Mouse (Mus musculus): ENCODE results near the gene Fam189a1. TPM values are rescaled to one million over a fixed set of nuclear protein-coding genes. Genes with fewer than 3 reads are reported as not detected.

Fam189a1 gene
- polyA plus RNA-seq, 1 experiment: not detected

DNA sequence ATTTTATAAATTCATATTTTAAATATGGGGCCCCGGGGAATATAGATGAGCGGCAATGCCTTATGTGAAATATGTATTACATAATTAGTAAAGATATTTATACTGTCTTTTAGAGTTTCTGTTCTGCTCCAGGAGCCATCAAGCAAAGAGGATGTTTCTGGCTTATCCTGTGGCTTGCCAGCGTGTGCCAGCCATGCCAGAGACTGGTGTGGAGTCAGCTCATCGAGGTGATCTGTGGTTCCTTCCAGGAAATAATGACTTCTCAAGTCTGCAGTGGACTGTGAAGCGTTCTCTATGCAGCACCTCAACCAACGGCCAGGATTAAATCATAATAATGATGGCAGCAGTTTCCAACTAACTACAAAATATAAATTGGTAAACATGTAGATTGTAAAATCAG, 125.2 kb downstream of the Fam189a1 start:
- Histone ChIP-seq H3K4me3 (ENCODE audit: insufficient read depth, low read depth, low read length) (no peak overlapping the region), H3K4me1 (ENCODE audit: control insufficient read depth, insufficient read depth, insufficient read length, low read length) (no peaks in the 10 kb centered on the region), H3K27ac (replicated peaks; ENCODE audit: low read depth, low read length) (no peak overlapping the region)

DNA sequence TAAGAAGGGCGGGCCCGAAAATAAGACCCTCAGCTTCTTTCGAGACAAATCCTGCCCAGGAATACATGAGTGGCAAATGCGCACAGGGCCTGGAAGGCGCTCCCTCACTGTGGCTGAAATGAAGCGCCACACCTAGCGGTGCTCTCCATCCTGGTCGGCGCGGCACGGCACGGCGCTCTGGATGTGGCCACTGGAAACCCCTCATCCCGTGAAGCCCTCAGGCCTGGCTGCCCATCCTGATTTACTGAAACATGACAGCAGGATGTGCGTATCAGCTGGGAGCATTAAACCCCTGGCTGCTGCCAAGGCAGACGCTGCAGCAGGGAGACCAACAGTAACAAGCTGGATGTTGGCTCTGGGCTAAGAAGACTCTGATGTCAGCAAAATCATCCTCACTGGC, 126.4 kb downstream of the Fam189a1 start:
- Histone ChIP-seq H3K4me1 (ENCODE audit: control insufficient read depth, insufficient read depth, insufficient read length, low read length) (no peaks in the 10 kb centered on the region), H3K27ac (replicated peaks; ENCODE audit: low read depth, low read length) (no peak overlapping the region), H3K4me3 (ENCODE audit: insufficient read depth, low read depth, low read length) (no peak overlapping the region)

DNA sequence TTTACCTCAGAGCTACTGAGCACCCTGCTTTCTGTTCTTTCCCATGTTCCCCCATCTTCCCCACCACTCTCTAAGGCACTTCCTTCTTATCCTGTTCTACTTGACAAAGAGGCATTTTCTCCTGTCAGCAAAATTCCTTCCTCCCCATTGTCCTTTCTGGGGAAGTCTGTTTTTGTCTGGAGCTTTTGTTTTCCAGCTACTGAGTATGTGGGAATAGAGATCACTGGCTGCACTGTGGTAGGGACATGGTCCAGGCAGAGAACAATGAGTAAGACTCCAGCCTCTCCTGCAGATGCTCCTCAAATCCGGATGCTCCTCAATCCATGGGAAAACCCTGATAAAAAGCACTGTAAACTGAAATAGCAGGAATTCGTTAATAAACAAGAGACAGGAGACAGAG, 135.1 kb downstream of the Fam189a1 start:
- Histone ChIP-seq H3K4me1 (ENCODE audit: control insufficient read depth, insufficient read depth, insufficient read length, low read length) (no peaks in the 10 kb centered on the region), H3K27ac (replicated peaks; ENCODE audit: low read depth, low read length) (no peak overlapping the region), H3K4me3 (ENCODE audit: insufficient read depth, low read depth, low read length) (no peak overlapping the region)

DNA sequence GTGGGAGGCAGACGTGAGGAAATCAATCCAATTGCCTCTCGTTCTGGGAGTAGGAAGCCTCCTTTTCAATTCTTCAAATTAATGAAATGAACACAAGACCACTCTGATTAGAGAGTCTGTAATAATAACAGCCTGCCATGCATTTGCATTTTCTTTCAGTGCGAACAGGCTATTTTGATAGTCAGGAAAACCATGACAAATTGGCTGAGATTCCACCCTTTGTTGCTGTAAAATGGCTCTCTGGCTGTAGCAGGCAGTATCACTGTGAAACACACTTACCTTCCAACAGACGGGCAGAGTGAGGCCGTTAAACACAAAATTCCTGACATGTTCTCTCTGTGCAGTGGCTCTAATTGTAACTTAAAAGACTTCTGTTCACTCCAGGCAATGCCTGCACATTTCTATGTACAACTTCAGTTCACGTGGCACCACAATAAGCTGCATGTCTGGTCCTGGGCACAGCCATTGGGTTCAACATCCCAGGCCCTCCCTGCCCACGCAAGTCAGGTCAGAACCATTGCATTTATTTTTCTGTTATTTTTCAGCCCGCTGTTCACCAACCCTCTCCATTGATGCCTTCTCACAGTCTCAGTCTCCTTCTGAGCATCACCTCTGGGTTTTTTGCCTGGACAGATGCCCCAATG, 138.2 kb downstream of the Fam189a1 start:
- H3K4me3 ChIP-seq (ENCODE audit: insufficient read depth, low read depth, low read length): no peak overlapping the region
- no peaks in the 10 kb centered on the region for H3K4me1 ChIP-seq (ENCODE audit: control insufficient read depth, insufficient read depth, insufficient read length, low read length)
- H3K27ac ChIP-seq (replicated peaks; ENCODE audit: low read depth, low read length): no peak overlapping the region

DNA sequence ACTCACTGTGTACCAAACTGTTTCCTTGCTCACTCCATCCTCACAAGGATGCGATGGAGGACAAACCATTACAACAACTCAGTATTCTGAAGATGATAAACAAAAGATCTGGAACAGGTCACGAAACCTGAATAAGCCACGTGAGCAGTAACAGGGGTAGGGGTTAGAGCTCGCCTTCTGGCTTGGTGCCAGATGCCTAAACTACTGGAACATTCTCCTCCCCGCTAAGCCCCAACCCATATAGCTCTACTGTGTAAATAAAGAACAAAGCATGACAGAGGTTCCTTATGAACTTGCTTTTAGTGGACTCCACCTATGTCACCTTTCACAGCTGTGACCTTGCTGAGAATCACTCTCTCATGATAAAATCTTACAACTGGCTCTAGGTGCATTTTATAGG, 139.0 kb downstream of the Fam189a1 start:
- Histone ChIP-seq H3K4me1 (ENCODE audit: control insufficient read depth, insufficient read depth, insufficient read length, low read length) (no peaks in the 10 kb centered on the region), H3K4me3 (ENCODE audit: insufficient read depth, low read depth, low read length) (no peak overlapping the region), H3K27ac (replicated peaks; ENCODE audit: low read depth, low read length) (no peak overlapping the region)

- H3K27ac ChIP-seq (replicated peaks; ENCODE audit: low read depth, low read length): no peak overlapping the region
- H3K4me1 ChIP-seq (ENCODE audit: control insufficient read depth, insufficient read depth, insufficient read length, low read length): no peaks in the 10 kb centered on the region
- H3K4me3 ChIP-seq (ENCODE audit: insufficient read depth, low read depth, low read length): no peak overlapping the region
Observed at GRCm38 (mm10) chr7:65011133-65011532, 145.2 kb downstream of the Fam189a1 start.

DNA sequence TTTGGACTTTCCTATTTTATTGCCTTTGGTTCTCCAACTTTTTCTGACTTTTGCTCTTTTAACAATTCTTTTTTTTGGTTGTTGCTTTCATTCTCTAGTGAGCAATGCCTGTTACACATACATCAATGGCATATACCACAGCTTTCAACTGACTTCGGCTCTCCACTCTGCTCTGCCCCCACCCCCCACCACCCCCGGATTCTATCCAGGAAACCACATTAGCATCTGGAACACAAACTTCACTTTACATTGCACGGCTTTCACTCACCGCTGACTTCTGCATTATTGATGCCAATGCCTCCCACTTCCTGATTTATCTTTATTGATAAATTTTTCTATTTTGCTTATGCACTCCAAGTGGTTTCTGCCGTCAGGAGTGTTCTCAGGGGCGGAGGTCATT, 146.1 kb downstream of the Fam189a1 start:
- H3K27ac ChIP-seq (replicated peaks; ENCODE audit: low read depth, low read length): no peak overlapping the region
- H3K4me1 ChIP-seq (ENCODE audit: control insufficient read depth, insufficient read depth, insufficient read length, low read length): no peaks in the 10 kb centered on the region
- no peak overlapping the region for H3K4me3 ChIP-seq (ENCODE audit: insufficient read depth, low read depth, low read length)

- H3K27ac ChIP-seq (replicated peaks; ENCODE audit: low read depth, low read length): no peak overlapping the region
- H3K4me3 ChIP-seq (ENCODE audit: insufficient read depth, low read depth, low read length): no peak overlapping the region
- H3K4me1 ChIP-seq (ENCODE audit: control insufficient read depth, insufficient read depth, insufficient read length, low read length): no peaks in the 10 kb centered on the region
Observed at GRCm38 (mm10) chr7:65005731-65006130, 150.6 kb downstream of the Fam189a1 start.

DNA sequence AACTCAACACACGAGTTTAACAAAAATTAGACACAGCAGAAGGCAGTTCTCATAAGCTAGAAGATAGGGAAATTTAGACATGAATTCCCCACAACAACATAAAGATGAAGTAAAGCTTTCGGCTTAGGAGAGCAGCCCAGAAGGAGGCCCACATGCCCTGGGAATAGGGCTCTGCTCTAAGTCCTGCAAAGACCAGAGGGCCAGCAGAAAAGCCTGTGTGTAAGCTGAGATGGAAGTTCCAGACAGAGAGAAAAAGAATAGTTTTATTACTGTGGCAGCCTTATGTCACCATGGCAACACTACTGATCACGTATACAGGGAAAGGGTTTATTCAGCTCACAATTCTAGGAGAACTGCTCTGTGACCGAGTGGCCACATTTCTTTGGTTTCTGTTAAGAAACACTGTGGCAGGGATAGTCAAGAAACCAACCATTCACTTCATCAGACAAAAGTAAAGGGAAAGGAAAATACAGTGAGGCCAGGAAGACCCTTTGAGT, 156.6 kb downstream of the Fam189a1 start:
- H3K4me1 ChIP-seq (ENCODE audit: control insufficient read depth, insufficient read depth, insufficient read length, low read length): no peaks in the 10 kb centered on the region
- no peak overlapping the region for H3K4me3 ChIP-seq (ENCODE audit: insufficient read depth, low read depth, low read length)
- H3K27ac ChIP-seq (replicated peaks; ENCODE audit: low read depth, low read length): no peak overlapping the region

GRCm38 (mm10) chr7:64997743-64998142, 158.6 kb downstream of the Fam189a1 start:
- Histone ChIP-seq H3K4me1 (ENCODE audit: control insufficient read depth, insufficient read depth, insufficient read length, low read length) (no peaks in the 10 kb centered on the region), H3K27ac (replicated peaks; ENCODE audit: low read depth, low read length) (no peak overlapping the region), H3K4me3 (ENCODE audit: insufficient read depth, low read depth, low read length) (no peak overlapping the region)

- Histone ChIP-seq H3K4me3 (ENCODE audit: insufficient read depth, low read depth, low read length) (no peak overlapping the region), H3K4me1 (ENCODE audit: control insufficient read depth, insufficient read depth, insufficient read length, low read length) (no peaks in the 10 kb centered on the region), H3K27ac (replicated peaks; ENCODE audit: low read depth, low read length) (no peak overlapping the region)
Observed at GRCm38 (mm10) chr7:64995946-64996444, 160.4 kb downstream of the Fam189a1 start.

- no peaks in the 10 kb centered on the region for H3K4me1 ChIP-seq (ENCODE audit: control insufficient read depth, insufficient read depth, insufficient read length, low read length)
- H3K4me3 ChIP-seq (ENCODE audit: insufficient read depth, low read depth, low read length): no peak overlapping the region
Observed at GRCm38 (mm10) chr7:64989406-64989805, 167.0 kb downstream of the Fam189a1 start.

DNA sequence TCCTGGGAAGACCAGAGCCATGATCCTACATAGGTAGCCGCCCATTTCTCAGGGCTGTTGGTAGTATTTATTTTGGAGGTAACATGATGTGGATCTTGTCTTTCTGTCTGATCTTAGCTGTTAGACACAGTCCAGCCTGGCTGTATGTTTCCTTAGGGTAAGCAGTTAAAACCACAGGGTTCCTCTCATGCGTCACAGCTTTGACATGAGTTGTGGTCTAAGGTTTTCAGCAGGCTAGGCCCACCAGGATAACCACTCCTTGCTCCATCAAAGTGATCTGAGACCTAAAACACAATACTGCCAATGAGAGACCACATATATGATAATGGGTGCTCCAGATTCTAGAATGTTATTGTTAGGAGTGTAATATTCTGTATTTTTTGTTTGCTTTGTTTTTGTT, 168.4 kb downstream of the Fam189a1 start:
- Histone ChIP-seq H3K4me1 (ENCODE audit: control insufficient read depth, insufficient read depth, insufficient read length, low read length) (no peaks in the 10 kb centered on the region), H3K4me3 (ENCODE audit: insufficient read depth, low read depth, low read length) (no peak overlapping the region), H3K27ac (replicated peaks; ENCODE audit: low read depth, low read length) (no peak overlapping the region)

More at GRCm38 (mm10) chr7:64989406-64989805, 167.0 kb downstream of the Fam189a1 start:
- no peak overlapping the region for H3K27ac ChIP-seq (replicated peaks; ENCODE audit: low read depth, low read length)

- no peaks in the 10 kb centered on the region for H3K4me1 ChIP-seq (ENCODE audit: control insufficient read depth, insufficient read depth, insufficient read length, low read length)
- no peak overlapping the region for H3K4me3 ChIP-seq (ENCODE audit: insufficient read depth, low read depth, low read length)
- H3K27ac ChIP-seq (replicated peaks; ENCODE audit: low read depth, low read length): no peak overlapping the region
Observed at GRCm38 (mm10) chr7:64984468-64985120, 171.8 kb downstream of the Fam189a1 start.

DNA sequence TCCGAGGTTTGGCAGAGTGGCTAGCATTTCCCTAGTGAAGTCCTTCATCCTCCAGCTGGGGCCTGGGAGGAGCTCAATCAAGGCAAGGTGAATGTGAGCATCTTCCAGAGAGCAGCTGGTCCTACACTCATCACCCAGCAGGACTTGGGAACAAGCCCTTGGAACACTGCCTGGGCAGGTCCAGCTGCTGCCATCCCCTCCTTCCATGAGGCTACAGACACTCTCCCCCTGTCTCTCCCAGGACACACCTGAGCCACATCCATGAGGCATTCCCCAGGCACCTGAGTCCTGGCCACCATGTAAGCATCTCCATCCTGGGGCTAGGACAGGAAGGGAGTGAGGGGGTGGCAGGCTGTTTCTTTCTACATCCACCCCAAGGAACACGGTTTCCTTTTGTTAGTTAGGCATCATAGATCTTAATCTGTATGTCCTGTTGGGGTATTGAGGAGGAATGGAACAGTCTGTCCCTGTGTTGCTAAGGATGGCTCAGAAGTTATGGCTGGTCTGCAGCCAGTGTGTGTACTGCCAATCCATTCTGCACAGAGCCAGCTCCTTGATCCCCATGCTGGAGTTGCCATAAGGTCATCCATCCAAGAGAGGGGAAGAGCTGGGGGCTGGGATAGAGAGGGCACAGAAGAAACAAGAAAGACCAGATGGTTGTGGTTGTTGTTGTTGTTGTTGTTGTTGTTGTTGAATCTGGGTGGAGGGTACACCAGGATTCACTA, 174.7 kb downstream of the Fam189a1 start:
- no peaks in the 10 kb centered on the region for H3K4me1 ChIP-seq (ENCODE audit: control insufficient read depth, insufficient read depth, insufficient read length, low read length)
- no peak overlapping the region for H3K27ac ChIP-seq (replicated peaks; ENCODE audit: low read depth, low read length)
- no peak overlapping the region for H3K4me3 ChIP-seq (ENCODE audit: insufficient read depth, low read depth, low read length)
